Comparison of ENCODE assay signal across 13 mouse cellular contexts in the genomic region with DNA sequence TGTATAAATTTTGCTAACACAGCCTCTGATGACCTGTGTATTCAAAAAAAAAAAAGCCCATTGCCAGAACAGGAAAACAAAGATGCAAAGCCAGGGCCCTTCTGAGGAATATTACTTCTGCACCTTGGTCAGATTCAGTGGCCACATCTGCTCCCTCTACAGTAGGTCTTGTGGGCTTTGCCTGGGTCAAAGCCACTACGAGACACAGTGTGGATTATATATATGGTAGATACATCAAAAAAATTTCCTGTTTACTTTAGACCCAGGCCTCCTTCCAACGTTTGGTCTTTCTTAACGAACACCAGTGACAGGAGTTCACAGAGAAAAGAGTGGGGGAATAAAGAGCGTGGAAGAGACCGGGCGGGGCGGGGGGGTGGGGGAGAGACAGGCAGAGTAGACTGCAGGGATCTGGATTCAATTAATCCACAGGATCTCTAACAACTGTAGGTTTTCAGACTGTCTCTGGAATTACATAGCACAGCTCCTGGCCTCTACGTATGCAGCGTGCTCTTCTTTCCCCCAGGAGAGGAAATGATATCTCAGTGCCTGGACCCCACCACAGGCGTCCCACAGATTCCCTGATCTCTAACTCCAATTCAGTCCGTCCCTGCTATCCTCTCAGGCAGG. TPM values are rescaled to one million over a fixed set of nuclear protein-coding genes. Genes with fewer than 3 reads are reported as not detected.
A peak's percentile ranks its signal among the peaks of the same experiment; 100 is the strongest.
DNase-seq lines count a peak whose midpoint lies in the region; ATAC-seq and TF ChIP-seq lines count a peak whose summit lies in the region.
"Had no signal": no experiment of that assay in that cellular context is flagged by ENCODE, and none has a peak within 500 bp of the region (broad histone marks: within the 10 kb centered on the region; RNA-seq: fewer than 3 reads in every experiment).

No protein-coding gene starts in this region.

- peaks cover 24% of the 10 kb centered on the region for H3K36me3 ChIP-seq in forebrain, embryonic 15.5 days
- peaks cover 5% of the 10 kb centered on the region; the same call in 1 of the 2 replicates for H3K36me3 ChIP-seq in forebrain, embryonic 11.5 days (ENCODE audit: control insufficient read depth, insufficient read depth, low read length)
- H3K36me3 ChIP-seq in lung, postnatal 0 days (ENCODE audit: insufficient read depth, low read length) = peaks cover 5% of the 10 kb centered on the region; the same call in 1 of the 2 replicates
- H3K36me3 ChIP-seq in hindbrain, embryonic 15.5 days = peaks cover 35% of the 10 kb centered on the region
- H3K36me3 ChIP-seq in stomach, embryonic 14.5 days (ENCODE audit: control insufficient read depth, insufficient read depth, low read length) = peaks cover 77% of the 10 kb centered on the region

- 39% methylated on average over 11 of the region's 11 CpGs for WGBS in forebrain, embryonic 15.5 days
- WGBS in forebrain, embryonic 11.5 days = 45% methylated on average over 11 of the region's 11 CpGs
- WGBS in lung, postnatal 0 days = 43% methylated on average over 11 of the region's 11 CpGs
- 45% methylated on average over 11 of the region's 11 CpGs for WGBS in hindbrain, embryonic 15.5 days
- WGBS in stomach, embryonic 14.5 days = 34% methylated on average over 11 of the region's 11 CpGs

- no peak for TF ChIP-seq EP300 in lung, postnatal 0 days (IDR thresholded peaks at IDR 0.05)

- H3K9me3 ChIP-seq in forebrain, embryonic 15.5 days = no peaks in the 10 kb centered on the region
- no peaks in the 10 kb centered on the region for H3K9me3 ChIP-seq in forebrain, embryonic 11.5 days (ENCODE audit: control insufficient read depth, low read length)
- H3K9me3 ChIP-seq in lung, postnatal 0 days (ENCODE audit: low read length) = no peaks in the 10 kb centered on the region
- H3K9me3 ChIP-seq in hindbrain, embryonic 15.5 days = no peaks in the 10 kb centered on the region
- H3K9me3 ChIP-seq in stomach, embryonic 14.5 days (ENCODE audit: control insufficient read depth, low read depth, low read length) = no peaks in the 10 kb centered on the region
- H3K9me3 ChIP-seq: heart, embryonic 12.5 days had no signal

- no peak overlapping the region for H3K9ac ChIP-seq in forebrain, embryonic 15.5 days (replicated peaks)
- H3K9ac ChIP-seq in forebrain, embryonic 11.5 days (ENCODE audit: low read length) = no peak overlapping the region
- H3K9ac ChIP-seq in lung, postnatal 0 days (replicated peaks; ENCODE audit: low read depth) = no peak overlapping the region
- H3K9ac ChIP-seq in hindbrain, embryonic 15.5 days = no peak overlapping the region
- H3K9ac ChIP-seq in stomach, embryonic 14.5 days (replicated peaks; ENCODE audit: low read depth, low read length) = no peak overlapping the region
- H3K9ac ChIP-seq: heart, embryonic 12.5 days; liver, postnatal 0 days had no signal

- H3K27me3 ChIP-seq in forebrain, embryonic 15.5 days = 0 out of 2 replicates have a peak, but pooled peaks cover 7% of the 10 kb centered on the region
- no peaks in the 10 kb centered on the region; the same call in 1 of the 2 replicates for H3K27me3 ChIP-seq in forebrain, embryonic 11.5 days (ENCODE audit: control insufficient read depth, insufficient read depth, low read length)
- H3K27me3 ChIP-seq in lung, postnatal 0 days (replicated peaks; ENCODE audit: insufficient read depth, low read length) = no peaks in the 10 kb centered on the region
- H3K27me3 ChIP-seq in hindbrain, embryonic 15.5 days = no peaks in the 10 kb centered on the region
- H3K27me3 ChIP-seq in stomach, embryonic 14.5 days (ENCODE audit: control insufficient read depth, insufficient read depth, low read length) = no peaks in the 10 kb centered on the region
- H3K27me3 ChIP-seq: heart, embryonic 12.5 days had no signal

- no peak for TF ChIP-seq CTCF in lung, postnatal 0 days (IDR thresholded peaks at IDR 0.05)

- no peak overlapping the region for H3K4me3 ChIP-seq in forebrain, embryonic 15.5 days
- H3K4me3 ChIP-seq in forebrain, embryonic 11.5 days (ENCODE audit: low read depth, low read length) = no peak overlapping the region
- no peak overlapping the region for H3K4me3 ChIP-seq in lung, postnatal 0 days (ENCODE audit: low read depth, low read length)
- H3K4me3 ChIP-seq in hindbrain, embryonic 15.5 days = no peak overlapping the region
- H3K4me3 ChIP-seq in stomach, embryonic 14.5 days (ENCODE audit: low read depth, low read length) = no peak overlapping the region
- H3K4me3 ChIP-seq: heart, embryonic 12.5 days; layer of hippocampus, adult 2 months had no signal

- H3K27ac ChIP-seq in forebrain, embryonic 15.5 days (replicated peaks) = no peak overlapping the region
- no peak overlapping the region for H3K27ac ChIP-seq in forebrain, embryonic 11.5 days (ENCODE audit: low read depth, low read length)
- H3K27ac ChIP-seq in lung, postnatal 0 days (ENCODE audit: low read length) = peak overlapping the region; percentile 1; the same call in 1 of the 2 replicates
- H3K27ac ChIP-seq in hindbrain, embryonic 15.5 days (replicated peaks) = peak overlapping the region; percentile 43; the same call in 1 of the 2 replicates
- peak overlapping the region; percentile 93 for H3K27ac ChIP-seq in stomach, embryonic 14.5 days (ENCODE audit: low read length)
- H3K27ac ChIP-seq: layer of hippocampus, adult 2 months had no signal

- H3K4me1 ChIP-seq in forebrain, embryonic 15.5 days = peaks cover 46% of the 10 kb centered on the region
- peaks cover 25% of the 10 kb centered on the region for H3K4me1 ChIP-seq in forebrain, embryonic 11.5 days (replicated peaks; ENCODE audit: control insufficient read depth, insufficient read depth, low read length)
- H3K4me1 ChIP-seq in lung, postnatal 0 days (ENCODE audit: insufficient read depth, low read depth, low read length) = peaks cover 12% of the 10 kb centered on the region; the same call in 1 of the 2 replicates
- H3K4me1 ChIP-seq in hindbrain, embryonic 15.5 days (replicated peaks) = peaks cover 37% of the 10 kb centered on the region
- peaks cover 70% of the 10 kb centered on the region for H3K4me1 ChIP-seq in stomach, embryonic 14.5 days (ENCODE audit: control insufficient read depth, insufficient read depth, low read length)

- no peak for DNase-seq in forebrain, embryonic 11.5 days (ENCODE audit: low spot score)
- peak; percentile 41 for DNase-seq in lung, postnatal 0 days (ENCODE audit: low spot score)
- DNase-seq in lung, postnatal 25 days (ENCODE audit: low spot score) = no peak
- no peak for DNase-seq in gastrocnemius, adult 8-10 months (ENCODE audit: low spot score in 2 of 2)
- DNase-seq in thymus, adult 18-20 months = no peak
- DNase-seq: B cell, adult 2 months; liver, postnatal 0 days; thymus, postnatal 14 days had no signal

- no peak overlapping the region for H3K4me2 ChIP-seq in forebrain, embryonic 15.5 days (replicated peaks)
- H3K4me2 ChIP-seq in forebrain, embryonic 11.5 days (ENCODE audit: low read depth, low read length, severe bottlenecking) = no peak overlapping the region
- no peak overlapping the region for H3K4me2 ChIP-seq in lung, postnatal 0 days (replicated peaks; ENCODE audit: low read depth, low read length)
- H3K4me2 ChIP-seq in hindbrain, embryonic 15.5 days = no peak overlapping the region
- no peak overlapping the region for H3K4me2 ChIP-seq in stomach, embryonic 14.5 days (replicated peaks; ENCODE audit: low read depth, low read length)
- H3K4me2 ChIP-seq: heart, embryonic 12.5 days had no signal

- ATAC-seq in forebrain, embryonic 15.5 days (replicated peaks) = peak; percentile 11; the same call in 1 of the 2 replicates
- no peak for ATAC-seq in forebrain, embryonic 11.5 days (replicated peaks; ENCODE audit: low FRiP score)
- no peak for ATAC-seq in lung, postnatal 0 days
- no peak for ATAC-seq in hindbrain, embryonic 15.5 days (ENCODE audit: low FRiP score, low read depth)
- peak; percentile 39; the same call in 1 of the 2 replicates for ATAC-seq in stomach, embryonic 14.5 days (ENCODE audit: insufficient number of reproducible peaks, insufficient read depth, low FRiP score, low read depth)
- ATAC-seq: liver, postnatal 0 days had no signal

RNA-seq across cellular contexts. Expression of a gene that starts 28.6 kb away (rescaled TPM):
- 13.2 and 14.5 TPM in 2 replicates for polyA plus RNA-seq in forebrain, embryonic 15.5 days (2015; fragmentation: Nextera tagmentation; extraction: Ambion mirVana)
- polyA plus RNA-seq in forebrain, embryonic 11.5 days (2014; fragmentation: Nextera tagmentation; extraction: Ambion mirVana) = 20.4 and 22.5 TPM in 2 replicates
- polyA plus RNA-seq in lung, postnatal 0 days (2015; fragmentation: Nextera tagmentation; extraction: Ambion mirVana) = 26.0 and 37.6 TPM in 2 replicates
- 15.5 and 17.6 TPM in 2 replicates for polyA plus RNA-seq in hindbrain, embryonic 15.5 days (2015; fragmentation: Nextera tagmentation; extraction: Ambion mirVana)
- 21.9 and 24.3 TPM in 2 replicates for polyA plus RNA-seq in stomach, embryonic 14.5 days (2014; fragmentation: Nextera tagmentation; extraction: Ambion mirVana)
- total RNA-seq in gastrocnemius, adult 8-10 months (2022) = 1 to 10 TPM; 2.0 to 2.4 (median 2.1) TPM

RNA-seq across cellular contexts. Expression of a gene that starts 47.7 kb away (rescaled TPM):
- 9.0 and 10.2 TPM in 2 replicates for polyA plus RNA-seq in forebrain, embryonic 15.5 days (2015; fragmentation: Nextera tagmentation; extraction: Ambion mirVana)
- polyA plus RNA-seq in forebrain, embryonic 11.5 days (2014; fragmentation: Nextera tagmentation; extraction: Ambion mirVana) = 25.1 and 26.0 TPM in 2 replicates
- 15.2 and 21.3 TPM in 2 replicates for polyA plus RNA-seq in lung, postnatal 0 days (2015; fragmentation: Nextera tagmentation; extraction: Ambion mirVana)
- polyA plus RNA-seq in hindbrain, embryonic 15.5 days (2015; fragmentation: Nextera tagmentation; extraction: Ambion mirVana) = 16.3 and 16.6 TPM in 2 replicates
- 71.5 and 79.8 TPM in 2 replicates for polyA plus RNA-seq in stomach, embryonic 14.5 days (2014; fragmentation: Nextera tagmentation; extraction: Ambion mirVana)
- 10 to 100 TPM in 1 of 4 experiments, 1 to 10 TPM in 3; 6.6 to 10.3 (median 8.3) TPM for total RNA-seq in gastrocnemius, adult 8-10 months (2022)

Comparison
In these comparisons a context has a peak if more than half of its experiments do, and no peak if none do; other contexts are left out.
1. ATAC-seq: peak in forebrain, embryonic 15.5 days (single experiment) and stomach, embryonic 14.5 days (single experiment); none in forebrain, embryonic 11.5 days (single experiment), lung, postnatal 0 days (single experiment) and hindbrain, embryonic 15.5 days (single experiment).
2. H3K27ac ChIP-seq: peak in lung, postnatal 0 days (single experiment), hindbrain, embryonic 15.5 days (single experiment) and stomach, embryonic 14.5 days (single experiment); none in forebrain, embryonic 15.5 days (single experiment) and forebrain, embryonic 11.5 days (single experiment).